Mouse (Mus musculus) lung, adult 2 months (tissue): ENCODE measurements around the gene Prkch.
A peak's percentile ranks its signal among the peaks of the same experiment; 100 is the strongest.

ENCODE experiments used
- CTCF ChIP-seq: fragments of 200-500 bp; IDR thresholded peaks from 2 replicates; pipeline ENCODE4 v1.5.1; 2011; ENCODE audit warnings: mild to moderate bottlenecking, low read length, control low read depth; ENCODE audit not compliant: insufficient read depth
- POLR2A ChIP-seq: fragments of 200-500 bp; IDR thresholded peaks from 2 replicates; pipeline ENCODE4 v1.6.1; 2011; ENCODE audit warnings: low read depth, mild to moderate bottlenecking, control low read depth, low read length, borderline replicate concordance; ENCODE audit errors: extremely low read depth

DNA sequence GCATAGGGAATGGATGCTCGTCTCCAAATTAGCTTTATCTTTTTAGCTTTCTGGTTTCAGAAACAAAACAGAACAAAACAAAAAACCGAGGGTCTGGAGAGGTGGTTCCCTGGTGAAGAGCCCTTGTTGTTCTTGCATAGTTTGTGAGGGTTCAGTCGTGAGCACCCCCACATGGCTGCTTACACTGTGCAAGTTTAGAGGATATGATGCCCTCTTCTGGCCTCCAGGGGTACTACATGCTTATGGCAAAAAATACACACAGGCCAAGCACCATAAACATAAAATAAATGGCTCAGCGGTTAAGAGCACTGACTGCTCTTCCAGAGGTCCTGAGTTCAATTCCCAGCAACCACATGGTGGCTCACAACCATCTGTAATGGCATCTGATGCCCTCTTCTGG is 108.8 kb downstream of the Prkch start:
- TF ChIP-seq POLR2A (no peak), CTCF (peak; percentile 61)
